Mouse (Mus musculus): ENCODE measurements around the gene Tdp1. TPM values are rescaled to one million over a fixed set of nuclear protein-coding genes. Genes with fewer than 3 reads are reported as not detected.
A peak's percentile ranks its signal among the peaks of the same experiment; 100 is the strongest.

The Tdp1 gene
- total RNA-seq, 4 experiments from 2014 or later: 18.0 to 27.7 (median 22.2) TPM

DNA sequence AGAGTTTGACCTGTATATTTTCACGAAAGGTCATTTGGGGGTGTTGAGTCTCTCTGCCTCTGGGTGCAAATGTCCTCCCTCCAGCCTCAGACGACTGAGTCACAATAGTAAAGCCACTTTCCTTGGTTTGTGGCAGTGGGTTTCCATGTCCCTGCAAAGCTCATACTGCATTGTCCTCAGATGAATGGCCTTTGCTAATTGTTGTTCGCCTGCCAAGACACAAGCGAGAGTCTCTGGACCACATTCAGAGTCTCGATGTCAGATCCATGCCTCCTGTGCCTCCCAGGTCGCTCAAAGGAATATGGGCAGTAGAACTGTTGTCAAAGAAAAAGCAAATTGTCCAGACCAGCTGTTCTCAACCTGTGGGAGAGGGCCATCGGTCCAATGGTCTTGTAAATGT, 116.1 kb downstream of the Tdp1 start:
- DNase-seq (ENCODE audit: low spot score in 2 of 2): no peak

- DNase-seq (ENCODE audit: low spot score in 2 of 2): no peak
Measured at GRCm38 (mm10) chr12:100001246-100001645, 116.9 kb downstream of the Tdp1 start.

DNA sequence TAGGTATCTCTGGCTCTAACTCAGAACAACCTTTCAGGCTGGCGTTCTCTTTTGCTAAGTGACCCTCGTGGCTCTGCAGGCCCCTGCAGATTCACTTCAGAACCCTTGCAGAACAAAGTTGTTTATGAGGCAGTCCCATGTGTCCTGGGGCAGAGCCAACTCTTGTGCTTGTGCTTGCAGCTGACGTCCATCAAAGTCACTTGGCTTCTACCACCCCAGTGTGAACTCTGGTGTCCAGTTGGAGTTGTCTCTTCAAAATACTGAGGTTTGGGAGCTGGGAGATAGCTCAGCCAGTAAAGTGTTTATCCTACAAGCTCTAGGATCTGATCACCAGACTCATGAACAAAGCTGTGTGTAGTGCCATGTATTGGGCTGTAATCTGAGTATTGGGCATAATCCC, 117.6 kb downstream of the Tdp1 start:
- DNase-seq (ENCODE audit: low spot score in 2 of 2): no peak

DNA sequence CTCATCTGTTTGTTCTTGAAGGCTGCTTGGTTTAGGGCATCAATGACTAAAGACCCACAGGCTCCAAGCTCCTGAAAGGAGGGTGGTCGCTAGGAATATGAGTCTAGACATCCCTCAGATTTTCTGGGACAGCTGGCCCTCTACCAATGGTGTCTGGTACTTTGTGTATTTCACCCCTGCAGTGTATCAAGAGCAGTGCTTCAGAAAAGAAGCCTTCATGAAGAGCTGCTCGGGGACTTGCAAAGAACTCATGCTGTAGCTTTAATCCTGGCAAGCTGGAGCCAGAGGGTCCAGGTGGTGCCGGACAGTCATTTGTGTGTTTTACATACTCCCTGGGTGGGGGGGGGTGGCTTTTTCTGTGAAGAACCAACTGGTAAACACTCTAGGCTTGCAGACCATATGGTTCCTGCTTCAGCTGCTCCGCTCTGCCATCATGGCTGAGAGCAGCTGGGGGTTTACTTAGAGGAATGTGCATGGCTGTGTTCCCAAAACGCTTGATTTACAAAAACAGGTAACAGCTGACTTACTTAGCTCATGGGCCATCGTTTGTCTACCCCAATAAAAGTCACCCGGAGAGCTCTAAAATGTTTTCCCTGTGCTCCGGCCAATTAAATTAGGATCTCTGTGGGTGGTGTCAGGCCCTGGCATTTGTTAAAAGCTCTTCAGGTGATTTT, 118.7 kb downstream of the Tdp1 start:
- peak in 1 of 2 experiments; percentile 29 for DNase-seq (ENCODE audit: low spot score in 2 of 2)

Small RNA genes lying within 50 kb of the gene (microRNA-seq; reads per million reads assigned to microRNA genes)
- gene Gm23291: 0 reads per million in 2 experiments

Other genes starting within 250 kb of the Tdp1 start
- under 1 TPM; 0.15 to 0.77 (median 0.62) TPM for gene Efcab11, start 78 bp upstream of the Tdp1 start, total RNA-seq (2022)
- 10 to 100 TPM in 2 of 4 experiments, 1 to 10 TPM in 2; 9.1 to 10.2 (median 9.7) TPM for gene Kcnk13, start 80.0 kb downstream of the Tdp1 start, total RNA-seq (2022)
- gene Psmc1, start 225.6 kb downstream of the Tdp1 start, total RNA-seq (2022): 100 to 1,000 TPM; 194 to 221 (median 211) TPM